Mouse (Mus musculus): ENCODE measurements around the gene Slc16a4.
A peak's percentile ranks its signal among the peaks of the same experiment; 100 is the strongest.
"Not testable (repeated sequence)": the region's sequence is repeated elsewhere in the genome, so short reads cannot be mapped to it uniquely, and the experiment has no call there.

Slc16a4 gene

GRCm38 (mm10) chr3:107296917-107297316, 5.9 kb downstream of the Slc16a4 start:
- not testable (repeated sequence) for DNase-seq

GRCm38 (mm10) chr3:107317338-107317737, 26.3 kb downstream of the Slc16a4 start:
- no peak for DNase-seq

GRCm38 (mm10) chr3:107321141-107321540, 30.1 kb downstream of the Slc16a4 start:
- DNase-seq, result no peak

- no peak for DNase-seq
Measured at GRCm38 (mm10) chr3:107321776-107322175, 30.7 kb downstream of the Slc16a4 start.

GRCm38 (mm10) chr3:107326442-107326841, 35.4 kb downstream of the Slc16a4 start:
- no peak for DNase-seq

- DNase-seq, result peak in 1 of 2 experiments; percentile 6
Measured at GRCm38 (mm10) chr3:107330503-107331424, 39.7 kb downstream of the Slc16a4 start.

- peak in 1 of 2 experiments; percentile 37 for DNase-seq
Measured at GRCm38 (mm10) chr3:107331746-107332126, 40.7 kb downstream of the Slc16a4 start.

- peak in 1 of 2 experiments; percentile 46 for DNase-seq
Measured at GRCm38 (mm10) chr3:107332127-107332959, 41.3 kb downstream of the Slc16a4 start.

GRCm38 (mm10) chr3:107332960-107333380, 41.9 kb downstream of the Slc16a4 start:
- DNase-seq, result peak; percentile 91 to 97

- DNase-seq, result peak; percentile 90 to 96
Measured at GRCm38 (mm10) chr3:107333381-107334201, 42.6 kb downstream of the Slc16a4 start, which contains the start of gene Rbm15. Gene Rbm15, minus strand, starts transcription at chr3:107333673.

GRCm38 (mm10) chr3:107334202-107334934, 43.3 kb downstream of the Slc16a4 start:
- DNase-seq, result no peak

GRCm38 (mm10) chr3:107343971-107344370, 52.9 kb downstream of the Slc16a4 start:
- DNase-seq, result no peak

- no peak for DNase-seq
Measured at GRCm38 (mm10) chr3:107345033-107345725, 54.1 kb downstream of the Slc16a4 start.

GRCm38 (mm10) chr3:107349006-107349405, 58.0 kb downstream of the Slc16a4 start:
- DNase-seq, result no peak

GRCm38 (mm10) chr3:107351706-107352105, 60.7 kb downstream of the Slc16a4 start:
- DNase-seq, result no peak

GRCm38 (mm10) chr3:107355618-107356260, 64.7 kb downstream of the Slc16a4 start:
- DNase-seq, result no peak

- DNase-seq, result peak; percentile 31 to 49
Measured at GRCm38 (mm10) chr3:107356964-107357441, 66.0 kb downstream of the Slc16a4 start.

GRCm38 (mm10) chr3:107357700-107358234, 66.7 kb downstream of the Slc16a4 start:
- no peak for DNase-seq

GRCm38 (mm10) chr3:107360341-107360740, 69.3 kb downstream of the Slc16a4 start:
- no peak for DNase-seq

All from thymus, adult 18-20 months (tissue).